Mouse (Mus musculus) urinary bladder, adult 2 months (tissue): ENCODE measurements around the gene Gm21969. TPM values are rescaled to one million over a fixed set of nuclear protein-coding genes. Genes with fewer than 3 reads are reported as not detected.

ENCODE experiments used
- DNase-seq: peaks from one replicate; pipeline ENCODE4 v3.0.0; 2022; ENCODE audit warnings: low spot score
- polyA plus RNA-seq: library from polyadenylated mRNA; depleted of rRNA; stranded (reverse); fragments of >200 nt; gene quantifications from 2 replicates; pipeline ENCODE4 v1.2.3, GENCODE M21; 2012

Gene Gm21969
- polyA plus RNA-seq, 1 experiment = 0.04 TPM

- DNase-seq = no peak
Observed at GRCm38 (mm10) chr4:139619765-139620164, 16.8 kb downstream of the Gm21969 start.

- DNase-seq = peak; percentile 78
Observed at GRCm38 (mm10) chr4:139622373-139623282, 19.6 kb downstream of the Gm21969 start, which contains the start of gene Aldh4a1. Aldh4a1 (plus strand) TSS chr4:139622866.

DNA sequence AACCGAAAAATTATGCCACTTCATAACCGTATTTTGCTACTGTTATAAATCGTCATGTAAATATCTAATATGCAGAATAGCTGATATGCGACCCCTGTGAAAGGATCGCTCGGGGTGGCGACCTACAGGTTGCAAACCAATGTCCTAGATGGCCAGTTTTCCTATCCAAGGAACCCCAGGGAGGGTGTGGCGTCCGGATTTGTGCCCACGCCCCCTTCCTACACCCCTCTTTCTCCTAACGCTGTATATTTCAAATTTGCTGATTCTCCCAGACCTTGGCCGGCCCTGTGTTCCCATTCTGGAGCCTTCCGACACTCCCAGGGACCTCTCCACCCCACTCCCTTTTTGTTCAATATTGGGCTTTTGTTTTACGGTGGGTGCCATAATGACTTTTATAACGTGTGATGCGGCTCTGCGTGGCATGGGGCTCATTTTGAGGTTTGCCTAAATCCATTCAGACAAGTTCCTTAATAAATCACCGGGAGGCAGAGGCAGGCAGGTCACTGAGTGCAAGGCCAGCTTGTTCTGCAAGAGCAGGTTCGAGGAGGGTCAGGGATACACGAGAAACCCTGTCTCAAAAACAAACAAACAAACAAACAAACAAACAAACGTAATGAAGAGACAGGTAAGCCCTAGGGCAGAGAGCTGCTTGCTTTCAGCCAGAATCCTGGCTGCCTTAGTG, 20.6 kb downstream of the Gm21969 start:
- DNase-seq = no peak

DNA sequence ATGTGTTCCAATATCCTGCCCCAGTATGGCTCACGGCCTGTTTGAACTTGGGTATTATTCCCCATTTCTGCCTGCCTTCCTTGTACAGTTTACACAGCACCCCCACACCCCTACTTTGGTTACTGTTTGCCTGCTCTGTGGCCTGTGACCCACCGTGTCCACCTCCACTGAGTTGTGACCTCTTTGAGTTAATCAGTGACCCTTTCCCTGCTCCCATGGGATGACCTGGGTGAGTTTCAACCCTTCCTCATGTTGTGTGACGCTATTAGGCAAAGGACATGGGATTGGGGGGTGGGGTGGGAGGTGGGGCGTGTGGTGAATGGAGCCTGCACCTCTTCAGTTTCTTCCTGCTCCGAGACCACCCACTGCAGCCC, 21.1 kb downstream of the Gm21969 start:
- no peak for DNase-seq

GRCm38 (mm10) chr4:139624706-139625105, 21.7 kb downstream of the Gm21969 start:
- DNase-seq = no peak

GRCm38 (mm10) chr4:139627361-139627760, 24.4 kb downstream of the Gm21969 start:
- DNase-seq = no peak

GRCm38 (mm10) chr4:139630171-139630570, 27.2 kb downstream of the Gm21969 start:
- DNase-seq = no peak

DNA sequence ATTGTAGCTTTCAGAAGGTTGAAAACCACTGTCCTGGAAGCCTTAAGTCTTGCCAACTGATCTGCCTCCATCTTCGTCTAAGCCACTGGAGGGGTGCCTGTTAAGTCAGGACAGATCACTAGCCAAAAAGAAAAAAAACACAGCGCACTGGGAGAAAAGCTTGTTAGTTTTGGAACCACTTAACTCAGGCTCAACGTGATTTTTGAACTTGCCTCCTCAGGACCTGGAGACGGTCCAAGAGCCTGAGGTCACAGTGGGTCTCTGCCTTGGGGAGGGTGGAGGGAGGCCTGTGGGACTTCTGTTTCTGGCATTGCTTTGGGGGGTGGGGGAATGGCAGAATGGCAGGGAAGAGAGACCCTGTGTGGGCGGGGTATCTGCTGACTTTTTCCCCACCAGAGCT, 28.2 kb downstream of the Gm21969 start:
- DNase-seq = no peak

DNA sequence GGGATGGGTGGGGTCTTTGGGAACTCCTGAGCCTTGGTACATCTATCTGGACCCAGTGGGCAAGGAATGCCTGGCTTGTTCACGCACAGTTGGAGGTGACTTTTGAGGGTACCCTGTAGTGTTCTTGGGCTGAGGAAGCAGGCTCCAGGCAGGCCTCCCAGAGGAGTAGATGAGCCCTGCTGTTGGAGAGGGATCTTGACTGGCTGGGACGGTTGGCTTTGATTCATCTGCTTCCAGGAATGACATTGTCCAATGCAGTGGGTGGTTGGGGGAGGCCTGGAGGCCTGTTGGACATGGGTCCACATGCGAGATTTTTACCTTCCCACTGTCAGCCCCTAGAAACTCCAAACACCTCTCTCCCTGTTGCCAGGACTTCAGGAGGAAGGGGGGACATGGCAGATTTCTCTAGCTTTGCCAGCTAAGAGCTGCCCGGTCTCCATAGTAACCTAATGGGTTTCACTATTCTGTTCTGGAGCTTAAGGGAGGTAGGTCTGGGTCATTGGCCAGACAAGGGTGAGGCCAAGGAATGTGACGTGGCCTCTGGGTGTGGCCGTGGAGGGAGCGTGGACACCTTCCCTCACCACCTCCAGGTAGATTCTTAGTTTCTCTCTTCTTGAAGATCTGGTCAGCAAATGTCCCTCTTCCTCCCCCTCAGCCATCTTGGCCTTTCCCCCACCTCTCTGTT, 28.7 kb downstream of the Gm21969 start:
- DNase-seq = no peak

DNA sequence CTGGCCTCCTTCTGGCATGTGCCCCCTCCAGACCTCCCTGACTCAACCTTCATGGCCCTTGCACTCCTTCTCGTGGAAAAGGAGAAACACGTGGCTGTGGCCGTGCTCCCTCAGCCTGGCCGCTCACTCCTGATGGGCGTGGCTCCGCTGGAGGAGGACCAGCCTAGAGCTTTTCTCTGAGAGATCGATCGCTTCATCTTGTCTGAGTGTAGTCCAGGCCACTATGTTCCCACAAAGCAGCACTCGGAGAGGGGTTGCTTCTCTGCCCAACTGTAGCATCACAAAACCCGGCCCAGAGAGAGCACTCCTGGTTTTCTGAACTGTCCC, 29.2 kb downstream of the Gm21969 start:
- no peak for DNase-seq

GRCm38 (mm10) chr4:139636373-139636772, 33.4 kb downstream of the Gm21969 start:
- DNase-seq = no peak

GRCm38 (mm10) chr4:139637847-139638246, 34.9 kb downstream of the Gm21969 start:
- no peak for DNase-seq

GRCm38 (mm10) chr4:139638356-139638755, 35.4 kb downstream of the Gm21969 start:
- DNase-seq = no peak

- DNase-seq = no peak
Observed at GRCm38 (mm10) chr4:139639801-139640200, 36.8 kb downstream of the Gm21969 start.

DNA sequence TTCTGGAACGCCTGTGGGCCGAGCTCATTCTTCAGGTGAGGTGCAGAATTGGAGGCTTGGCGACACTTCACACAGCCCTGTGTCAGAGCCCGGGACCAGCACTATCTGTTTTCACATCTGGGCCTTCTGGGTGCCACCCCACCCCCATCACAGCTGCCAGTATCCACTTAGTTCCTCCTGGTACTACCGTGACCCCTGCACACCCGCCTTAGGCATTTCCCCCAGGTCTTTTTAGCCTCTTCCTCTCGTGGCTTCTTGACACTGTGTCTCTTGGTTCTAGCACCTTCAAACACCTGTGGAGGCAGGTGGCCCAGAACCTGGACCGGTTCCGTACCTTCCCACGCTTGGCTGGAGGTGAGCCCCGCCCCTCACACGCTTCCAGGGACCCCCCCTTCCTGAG, 37.3 kb downstream of the Gm21969 start:
- no peak for DNase-seq

GRCm38 (mm10) chr4:139640775-139641174, 37.8 kb downstream of the Gm21969 start:
- no peak for DNase-seq

GRCm38 (mm10) chr4:139641829-139642425, 38.9 kb downstream of the Gm21969 start:
- no peak for DNase-seq

- peak; percentile 66 for DNase-seq
Observed at GRCm38 (mm10) chr4:139643972-139644371, 41.0 kb downstream of the Gm21969 start.

DNA sequence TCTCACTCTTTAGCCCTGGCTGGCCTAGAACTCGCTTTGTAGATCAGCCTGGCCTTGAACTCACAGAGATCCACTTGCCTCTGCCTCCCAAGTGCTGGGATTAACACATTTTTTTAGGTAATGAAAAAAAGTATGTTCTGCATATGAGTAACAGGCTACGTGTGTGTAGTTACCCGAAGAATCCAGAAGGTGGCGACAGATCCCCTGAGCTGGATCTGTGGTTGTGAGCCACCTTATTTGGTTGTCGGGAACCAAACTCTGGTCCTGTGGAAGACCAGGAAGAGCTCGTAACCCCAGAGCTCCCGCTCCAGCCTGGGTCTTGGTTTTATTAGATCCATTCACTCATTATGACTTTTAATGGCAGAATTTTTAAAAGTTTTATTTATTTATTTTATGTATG, 43.9 kb downstream of the Gm21969 start:
- DNase-seq = no peak

GRCm38 (mm10) chr4:139650086-139650743, 47.2 kb downstream of the Gm21969 start:
- DNase-seq = no peak

DNA sequence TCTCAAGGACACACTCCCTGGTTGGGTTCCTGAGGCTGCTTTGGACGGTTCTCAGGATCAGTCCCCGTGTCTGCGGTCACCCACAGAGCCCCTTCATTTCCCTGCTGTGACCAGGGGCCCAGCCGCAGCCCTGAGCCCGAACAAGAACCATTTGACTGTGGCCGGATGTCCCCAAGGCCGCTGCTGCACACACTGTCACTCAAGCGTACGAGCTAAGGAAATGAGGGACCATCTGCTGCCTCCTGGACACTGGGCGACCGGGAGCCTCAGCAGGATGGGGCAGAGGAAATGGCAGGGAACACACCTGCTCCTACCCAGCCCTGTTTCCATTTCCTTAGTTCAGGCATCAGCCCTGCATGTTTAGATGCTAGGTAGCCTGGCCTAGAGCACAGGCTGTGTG, 47.9 kb downstream of the Gm21969 start:
- DNase-seq = no peak

DNA sequence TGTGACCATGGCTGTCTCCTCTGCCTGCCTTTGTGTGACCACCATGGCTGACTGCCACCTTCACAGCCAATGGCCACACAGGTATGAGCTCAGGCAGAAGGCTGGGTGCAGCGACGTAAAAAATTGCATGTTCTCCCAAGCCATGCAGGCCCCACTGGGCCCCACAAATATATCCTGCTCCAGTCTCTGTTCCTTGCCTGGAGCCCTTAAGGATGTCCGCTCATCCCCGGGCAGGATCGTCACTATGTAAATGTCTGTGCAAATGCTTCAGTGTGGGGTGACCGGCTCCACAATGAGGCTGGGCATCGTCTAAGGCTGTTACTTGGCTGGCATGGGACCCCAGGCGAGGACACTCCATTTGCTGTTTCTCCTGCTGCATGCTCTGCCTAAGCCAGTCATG, 50.3 kb downstream of the Gm21969 start, which contains the start of gene Tas1r2:
Gene Tas1r2 (plus strand): TSS at position 301 of the 400 bp plus-strand sequence.
- no peak for DNase-seq
